Mouse (Mus musculus) hindbrain, embryonic 16.5 days (tissue): ENCODE measurements at regions not wholly inside any gene's neighbourhood (a gene's known extent, or its start where the extent isn't known, plus 50 kb on each side); places are given as distances from the start of the nearest gene placed in this dataset.

Source experiments
- ATAC-seq: fragments of 200-750 bp; cut with Nextera tagmentation; 2 replicates; pipeline ENCODE4 v1.8.0; 2017; ENCODE audit warnings: moderate TSS enrichment, moderate library complexity
- H3K27ac ChIP-seq: fragments of 300-500 bp; sonication (generic); 2 replicates; pipeline ENCODE4 v1.5.1; 2014; ENCODE audit warnings: low read depth, mild to moderate bottlenecking, control low read depth, low read length, moderate library complexity
- H3K27me3 ChIP-seq: fragments of 300-500 bp; sonication (generic); replicated peaks from 2 replicates; pipeline ENCODE4 v1.6.1; 2014; ENCODE audit warnings: low read length; ENCODE audit not compliant: control insufficient read depth, insufficient read depth
- H3K36me3 ChIP-seq: fragments of 300-500 bp; sonication (generic); 2 replicates; pipeline ENCODE4 v1.6.1; 2014; ENCODE audit warnings: mild to moderate bottlenecking, low read length, moderate library complexity, mixed read lengths; ENCODE audit not compliant: control insufficient read depth, insufficient read depth
- H3K4me1 ChIP-seq: fragments of 300-500 bp; sonication (generic); 2 replicates; pipeline ENCODE4 v1.6.1; 2014; ENCODE audit warnings: low read depth, low read length; ENCODE audit not compliant: control insufficient read depth, insufficient read depth
- H3K4me2 ChIP-seq: fragments of 300-500 bp; sonication (generic); 2 replicates; pipeline ENCODE4 v1.6.1; 2014; ENCODE audit warnings: mild to moderate bottlenecking, low read length, control low read depth, moderate library complexity
- H3K4me3 ChIP-seq: fragments of 300-500 bp; sonication (generic); 2 replicates; pipeline ENCODE4 v1.5.1; 2014; ENCODE audit warnings: mild to moderate bottlenecking, low read length, control low read depth, moderate library complexity
- H3K9ac ChIP-seq: fragments of 300-500 bp; sonication (generic); 2 replicates; pipeline ENCODE4 v1.6.1; 2014; ENCODE audit warnings: low read depth, mild to moderate bottlenecking, control low read depth, low read length, moderate library complexity
- H3K9me3 ChIP-seq: fragments of 300-500 bp; sonication (generic); 2 replicates; pipeline ENCODE4 v1.6.1; 2014; ENCODE audit warnings: mild to moderate bottlenecking, low read length, moderate library complexity; ENCODE audit not compliant: control insufficient read depth
- WGBS: fragments of 180-500 bp; shearing (Covaris S2); extraction: QIAGEN DNeasy Blood & Tissue Kit; methylation state at CpG from one replicate; pipeline ENCODE4 v1.1.7; 2014; 5-methylcytosine and 5-hydroxymethylcytosine counted together

DNA sequence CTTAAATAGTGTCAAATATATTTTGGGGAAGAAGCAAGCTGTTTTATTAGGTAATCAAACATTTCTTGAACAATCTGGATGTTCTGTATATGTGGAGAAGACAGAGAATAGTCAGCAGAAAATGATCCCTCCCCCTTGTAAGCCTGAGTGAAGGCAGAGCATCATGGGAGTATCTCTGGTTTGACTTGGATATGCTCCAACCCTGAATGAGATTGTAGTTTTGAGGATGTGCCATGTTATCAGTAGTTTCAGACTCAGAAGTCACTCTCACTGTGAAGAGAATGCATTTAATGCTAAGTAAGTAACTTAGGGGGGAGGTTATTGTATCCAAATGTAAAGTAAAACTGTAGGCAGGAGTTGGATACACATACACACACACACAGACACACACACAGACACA, 95.3 kb upstream of the Tmc1 start:
- H3K27me3 ChIP-seq = no peaks in the 10 kb centered on the region
- no peaks in the 10 kb centered on the region for H3K36me3 ChIP-seq
- H3K9me3 ChIP-seq = no peaks in the 10 kb centered on the region

GRCm38 (mm10) chr19:21045565-21045964, 91.6 kb upstream of the Tmc1 start:
- Histone ChIP-seq H3K36me3 (no peaks in the 10 kb centered on the region), H3K27ac (no peak overlapping the region), H3K4me2 (no peak overlapping the region), H3K4me3 (no peak overlapping the region), H3K9me3 (no peaks in the 10 kb centered on the region; the same call in 1 of the 2 replicates), H3K27me3 (no peaks in the 10 kb centered on the region), H3K4me1 (no peaks in the 10 kb centered on the region), H3K9ac (no peak overlapping the region)
- no peak for ATAC-seq
- 87% methylated on average over 12 of the region's 12 CpGs for WGBS

More for the DNA sequence above, 95.3 kb upstream of the Tmc1 start:
- Histone ChIP-seq H3K4me3 (no peak overlapping the region), H3K27ac (no peak overlapping the region), H3K9ac (no peak overlapping the region), H3K4me2 (no peak overlapping the region), H3K4me1 (no peaks in the 10 kb centered on the region)
- ATAC-seq = no peak

DNA sequence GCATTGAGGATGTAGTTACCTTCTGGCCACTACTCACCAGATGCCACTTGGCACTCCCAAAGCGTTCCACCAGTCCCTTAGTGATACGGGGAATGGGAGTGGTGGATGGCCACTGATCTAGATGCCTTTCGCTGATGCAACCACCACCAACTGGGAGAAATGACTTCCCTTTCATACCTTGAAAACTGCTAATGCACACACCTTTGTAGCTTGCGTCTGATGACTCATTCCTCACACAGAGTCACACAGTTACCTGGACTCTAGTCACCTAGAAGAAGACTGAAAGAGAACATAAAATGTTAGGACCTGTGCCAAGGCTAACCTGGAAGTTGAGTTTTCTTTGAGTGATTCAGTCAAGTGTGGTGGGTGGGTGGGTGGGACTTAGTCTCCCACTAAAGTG, 90.0 kb upstream of the Tmc1 start:
- Histone ChIP-seq H3K4me2 (no peak overlapping the region), H3K27ac (no peak overlapping the region), H3K36me3 (no peaks in the 10 kb centered on the region), H3K4me3 (no peak overlapping the region), H3K4me1 (no peaks in the 10 kb centered on the region), H3K9ac (no peak overlapping the region), H3K27me3 (no peaks in the 10 kb centered on the region), H3K9me3 (no peaks in the 10 kb centered on the region; the same call in 1 of the 2 replicates)
- ATAC-seq = no peak
- 98% methylated on average over 4 of the region's 4 CpGs for WGBS

- no peak; the same call in 1 of the 2 replicates for ATAC-seq
- Histone ChIP-seq H3K27ac (no peak overlapping the region), H3K4me2 (no peak overlapping the region), H3K4me3 (no peak overlapping the region), H3K9ac (no peak overlapping the region), H3K4me1 (no peaks in the 10 kb centered on the region; the same call in 1 of the 2 replicates), H3K36me3 (no peaks in the 10 kb centered on the region), H3K27me3 (no peaks in the 10 kb centered on the region), H3K9me3 (no peaks in the 10 kb centered on the region; the same call in 1 of the 2 replicates)
- 76% methylated on average over 3 of the region's 3 CpGs for WGBS
Measured at GRCm38 (mm10) chr19:21042536-21042935, 88.5 kb upstream of the Tmc1 start.

- Histone ChIP-seq H3K36me3 (no peaks in the 10 kb centered on the region), H3K9ac (no peak overlapping the region), H3K27ac (no peak overlapping the region), H3K4me2 (no peak overlapping the region), H3K27me3 (no peaks in the 10 kb centered on the region), H3K4me3 (no peak overlapping the region), H3K9me3 (no peaks in the 10 kb centered on the region), H3K4me1 (no peaks in the 10 kb centered on the region; the same call in 1 of the 2 replicates)
- peak; percentile 66 for ATAC-seq
- WGBS = 41% methylated on average over 10 of the region's 10 CpGs
Measured at GRCm38 (mm10) chr19:21037448-21038077, 83.6 kb upstream of the Tmc1 start.

GRCm38 (mm10) chr19:21036507-21037425, 82.8 kb upstream of the Tmc1 start:
- no peak overlapping the region for H3K9ac ChIP-seq
- no peak overlapping the region for H3K27ac ChIP-seq
- H3K36me3 ChIP-seq = no peaks in the 10 kb centered on the region
- no peak overlapping the region for H3K4me2 ChIP-seq
- 56% methylated on average over 14 of the region's 14 CpGs for WGBS
- ATAC-seq = peak; percentile 70
- no peaks in the 10 kb centered on the region for H3K27me3 ChIP-seq
- no peaks in the 10 kb centered on the region for H3K9me3 ChIP-seq
- H3K4me1 ChIP-seq = no peaks in the 10 kb centered on the region; the same call in 1 of the 2 replicates
- no peak overlapping the region for H3K4me3 ChIP-seq

GRCm38 (mm10) chr19:21035505-21035904, 81.5 kb upstream of the Tmc1 start:
- no peak for ATAC-seq
- Histone ChIP-seq H3K27ac (no peak overlapping the region), H3K36me3 (no peaks in the 10 kb centered on the region), H3K4me2 (no peak overlapping the region), H3K4me3 (no peak overlapping the region), H3K4me1 (no peaks in the 10 kb centered on the region; the same call in 1 of the 2 replicates), H3K27me3 (no peaks in the 10 kb centered on the region), H3K9ac (no peak overlapping the region), H3K9me3 (no peaks in the 10 kb centered on the region)
- 76% methylated on average over 4 of the region's 4 CpGs for WGBS

GRCm38 (mm10) chr19:21033991-21034390, 80.0 kb upstream of the Tmc1 start:
- H3K36me3 ChIP-seq = no peaks in the 10 kb centered on the region
- H3K27ac ChIP-seq = no peak overlapping the region
- H3K9me3 ChIP-seq = no peaks in the 10 kb centered on the region
- no peaks in the 10 kb centered on the region; the same call in 1 of the 2 replicates for H3K4me1 ChIP-seq
- WGBS = 83% methylated on average over 3 of the region's 3 CpGs
- no peaks in the 10 kb centered on the region for H3K27me3 ChIP-seq
- no peak for ATAC-seq
- no peak overlapping the region for H3K9ac ChIP-seq
- no peak overlapping the region for H3K4me2 ChIP-seq
- H3K4me3 ChIP-seq = no peak overlapping the region

GRCm38 (mm10) chr19:21032558-21032957, 78.6 kb upstream of the Tmc1 start:
- Histone ChIP-seq H3K9me3 (no peaks in the 10 kb centered on the region), H3K27ac (no peak overlapping the region), H3K36me3 (no peaks in the 10 kb centered on the region), H3K4me2 (no peak overlapping the region), H3K9ac (no peak overlapping the region), H3K4me1 (no peaks in the 10 kb centered on the region; the same call in 1 of the 2 replicates), H3K4me3 (no peak overlapping the region), H3K27me3 (no peaks in the 10 kb centered on the region)
- WGBS = 92% methylated on average over 2 of the region's 2 CpGs
- no peak for ATAC-seq
